Mouse (Mus musculus) lung, postnatal 4 days (tissue): Measurements from ENCODE around the gene Col6a1.

Experiments
- DNase-seq, 2 experiments: peaks; one replicate each; pipeline ENCODE4 v3.0.0; 2021

Col6a1 gene

DNA sequence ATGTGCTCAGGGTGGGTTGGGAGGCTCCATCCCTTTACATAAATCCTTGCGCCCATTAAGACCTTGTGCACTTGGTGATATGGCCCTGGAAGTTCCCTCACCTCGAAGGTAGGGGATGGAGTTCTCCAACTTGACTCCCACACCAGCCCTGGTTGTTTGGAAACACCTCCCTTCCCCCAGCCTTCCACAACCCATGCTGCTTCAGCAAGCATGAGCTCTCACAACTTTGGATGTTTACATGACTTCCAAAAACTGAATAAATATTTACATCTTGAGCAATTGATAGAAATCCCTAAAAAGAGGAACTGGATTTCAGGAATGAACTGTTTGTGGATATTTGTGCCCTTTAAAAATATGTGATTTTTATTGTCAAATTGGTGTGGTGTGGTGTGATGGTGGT is 50.7 kb downstream of the Col6a1 start:
- peak; percentile 50 to 80 for DNase-seq

DNA sequence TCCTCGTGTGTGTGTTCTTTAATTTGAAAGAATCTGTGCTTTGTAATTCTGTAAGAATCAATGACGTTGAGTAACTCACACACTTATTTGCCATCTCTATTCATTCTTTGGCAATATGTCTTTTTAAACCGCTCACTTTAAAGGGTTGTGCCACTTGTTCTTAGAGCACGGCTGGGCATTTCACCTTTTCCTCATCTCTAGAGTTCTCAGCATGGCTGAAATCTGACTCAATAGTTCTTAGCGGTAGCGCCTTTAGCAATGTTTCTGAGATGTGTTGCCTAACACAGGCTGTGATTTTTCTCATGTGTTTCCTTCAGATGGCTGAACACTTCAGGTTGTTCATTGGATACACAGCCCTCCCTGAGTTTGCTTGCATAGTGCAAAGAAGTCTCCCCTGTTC is 51.4 kb downstream of the Col6a1 start:
- no peak for DNase-seq

DNA sequence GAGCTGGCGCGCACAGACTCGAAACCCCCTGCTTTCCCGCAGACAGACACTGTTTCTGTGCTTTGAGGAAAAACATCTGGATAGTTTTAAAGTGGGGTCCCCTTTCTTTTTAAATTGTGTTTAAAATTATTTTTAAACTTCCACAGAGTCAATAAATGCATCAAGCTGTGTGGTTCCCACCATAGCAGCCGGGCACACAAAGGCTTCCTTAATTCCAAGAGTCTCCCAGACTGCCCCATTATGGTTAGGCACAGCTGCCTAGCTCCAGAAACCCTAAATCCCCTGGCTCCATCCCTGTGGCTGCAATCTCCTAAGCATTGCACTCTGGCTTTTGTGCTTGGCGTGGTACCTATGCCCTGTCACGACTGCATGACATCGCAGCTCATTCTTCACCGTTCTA is 54.0 kb downstream of the Col6a1 start:
- DNase-seq, result no peak

DNA sequence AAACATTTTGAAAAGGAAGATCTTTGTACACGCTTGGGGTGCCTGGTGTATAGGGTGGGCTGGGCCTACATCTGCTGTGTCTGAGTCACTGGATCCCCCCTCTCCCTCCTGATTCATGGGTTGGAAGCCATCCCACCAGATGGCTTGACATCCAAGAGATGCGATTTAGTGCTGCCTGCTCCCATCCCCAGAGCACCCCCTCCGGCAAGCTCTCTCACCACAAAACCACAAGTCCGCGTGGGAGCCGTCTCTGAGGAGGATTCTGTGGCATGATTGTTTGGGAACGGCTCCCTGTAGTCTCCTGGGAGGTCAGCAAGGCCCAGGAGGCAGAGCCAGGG is 57.1 kb downstream of the Col6a1 start:
- peak; percentile 38 to 60 for DNase-seq

DNA sequence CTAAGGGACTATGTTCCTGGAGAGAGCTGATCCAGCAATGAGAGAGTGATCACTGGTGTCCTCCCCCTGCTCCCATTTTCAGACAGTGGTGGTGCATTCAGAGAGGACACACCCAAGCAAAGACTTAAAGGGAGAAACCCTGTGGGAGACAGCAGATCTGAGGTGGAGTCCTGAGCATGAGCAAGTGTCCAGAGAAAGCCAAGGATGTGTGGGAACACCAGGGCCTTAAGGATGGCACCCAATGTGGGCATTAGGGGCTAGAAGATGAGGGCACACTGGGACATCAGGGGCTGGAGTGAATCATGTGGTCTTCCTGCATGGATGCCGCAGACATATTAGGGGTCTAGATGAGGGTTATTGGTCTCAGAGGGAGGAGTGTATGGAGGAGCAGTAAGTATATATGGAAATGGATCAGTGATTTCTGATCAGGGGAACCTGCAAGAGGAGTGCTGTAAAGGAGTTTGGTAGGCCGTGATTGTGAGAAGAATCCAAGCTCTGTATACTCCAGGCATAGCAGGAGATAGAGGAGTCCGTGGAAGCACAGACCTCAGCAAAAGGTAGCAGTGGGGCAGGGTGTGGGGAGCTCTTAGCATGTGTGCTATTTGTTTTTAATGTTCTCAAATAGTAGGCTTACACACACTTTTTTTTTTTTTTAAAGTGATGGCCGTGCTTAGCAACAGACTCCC is 57.6 kb downstream of the Col6a1 start:
- DNase-seq, result no peak

DNA sequence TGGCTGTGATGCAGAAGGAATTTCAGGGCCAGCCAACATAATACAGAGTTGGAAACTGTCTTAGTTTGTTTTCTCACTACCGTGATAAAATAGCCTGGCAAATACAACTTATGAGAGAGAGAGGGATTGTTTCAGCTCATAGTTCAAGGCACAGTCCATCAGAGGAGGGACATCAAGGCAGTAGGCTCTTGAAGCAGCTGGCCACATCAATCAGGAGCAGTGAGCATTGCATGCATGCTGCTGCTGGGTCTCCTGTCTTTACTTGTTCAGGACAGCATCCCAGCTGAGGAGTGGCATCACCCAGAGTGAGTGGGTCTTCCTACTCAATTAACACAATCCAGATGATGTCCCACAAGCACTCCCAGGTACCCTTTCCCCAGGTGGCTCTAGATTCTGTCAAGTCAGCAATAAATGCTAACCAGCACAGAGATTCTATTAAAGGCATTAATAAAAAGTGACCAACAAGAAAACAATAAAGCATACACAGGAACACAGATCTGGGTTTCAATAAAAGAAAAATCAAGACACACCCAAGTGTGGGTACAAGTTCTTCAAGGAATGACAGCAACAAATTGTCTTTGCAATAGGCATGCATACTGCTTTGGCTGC is 58.7 kb downstream of the Col6a1 start:
- DNase-seq, result no peak

DNA sequence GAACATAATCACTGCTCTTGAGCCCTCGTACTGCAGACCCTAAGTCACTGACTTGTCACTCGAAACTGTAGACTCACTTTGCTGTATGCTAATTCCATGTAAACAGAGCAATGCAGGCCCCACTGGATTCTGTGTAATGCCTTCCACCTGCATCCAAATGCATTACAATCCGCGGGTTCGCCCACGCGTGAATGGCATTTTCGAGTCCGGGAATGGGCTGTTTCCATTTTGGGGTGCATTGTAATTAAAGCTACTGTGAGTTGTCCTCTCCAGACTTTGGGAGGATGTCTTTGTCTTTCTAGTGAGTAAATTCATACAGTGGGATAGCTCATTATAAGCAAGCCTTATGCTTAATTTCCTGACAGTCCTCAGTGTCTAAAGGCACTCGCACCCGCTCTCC is 60.4 kb downstream of the Col6a1 start:
- no peak for DNase-seq

DNA sequence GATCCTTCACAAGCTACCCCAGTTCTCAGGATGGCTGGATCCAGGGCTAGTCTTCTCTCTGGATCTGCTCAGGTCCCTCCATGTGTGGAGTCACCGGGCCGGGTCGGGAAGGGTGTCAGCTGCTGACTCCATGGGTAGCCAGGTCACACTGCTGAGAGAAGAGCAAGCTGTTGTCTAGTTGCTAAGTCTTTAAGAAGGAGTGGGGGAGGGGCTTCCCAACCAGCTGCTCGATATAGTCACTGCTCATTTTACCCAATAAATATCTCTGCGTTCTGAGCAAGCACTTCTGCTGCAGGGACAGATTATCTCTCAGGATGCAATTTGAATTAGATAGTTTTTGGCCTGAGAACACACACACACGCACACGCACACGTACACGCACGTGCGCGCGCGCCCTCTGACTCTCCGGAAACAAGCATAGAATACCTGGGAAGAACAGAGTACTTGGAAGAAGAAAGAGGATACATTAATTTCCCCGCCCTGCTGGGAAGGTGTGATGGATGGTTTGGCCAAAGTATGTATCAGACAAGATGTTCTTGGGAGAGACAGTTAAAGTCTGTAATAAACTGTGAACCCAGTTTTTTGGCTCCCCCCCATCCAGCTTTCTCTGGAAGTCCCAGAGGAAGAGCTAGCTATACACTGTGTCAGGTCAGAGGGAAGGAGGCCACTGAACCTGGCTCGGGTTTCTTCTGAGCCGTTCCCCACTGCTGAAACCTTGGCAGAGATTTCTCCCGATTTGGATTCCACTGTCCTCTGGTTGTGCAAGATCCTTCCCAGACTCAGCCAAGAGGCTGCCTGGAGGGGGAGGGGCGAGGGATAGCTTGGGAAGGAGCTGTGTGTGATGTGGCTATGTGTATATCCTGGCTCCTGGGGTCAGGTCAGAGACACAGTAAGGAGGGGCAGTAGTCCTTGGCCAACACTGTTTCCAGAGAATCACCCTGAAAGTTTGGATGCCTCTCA is 61.5 kb downstream of the Col6a1 start:
- DNase-seq, result peak; percentile 78 to 90
